Mouse (Mus musculus) heart, postnatal 0 days (tissue): Measurements from ENCODE around the gene Cntn2.

Experiments used
- CTCF ChIP-seq: IDR thresholded peaks from 2 replicates; pipeline ENCODE4 v1.5.1; 2016; ENCODE audit warnings: antibody characterized with exemption, control low read depth, low read depth
- EP300 ChIP-seq: IDR thresholded peaks from 2 replicates; pipeline ENCODE4 v1.6.1; 2016; ENCODE audit warnings: antibody characterized with exemption, low read depth

DNA sequence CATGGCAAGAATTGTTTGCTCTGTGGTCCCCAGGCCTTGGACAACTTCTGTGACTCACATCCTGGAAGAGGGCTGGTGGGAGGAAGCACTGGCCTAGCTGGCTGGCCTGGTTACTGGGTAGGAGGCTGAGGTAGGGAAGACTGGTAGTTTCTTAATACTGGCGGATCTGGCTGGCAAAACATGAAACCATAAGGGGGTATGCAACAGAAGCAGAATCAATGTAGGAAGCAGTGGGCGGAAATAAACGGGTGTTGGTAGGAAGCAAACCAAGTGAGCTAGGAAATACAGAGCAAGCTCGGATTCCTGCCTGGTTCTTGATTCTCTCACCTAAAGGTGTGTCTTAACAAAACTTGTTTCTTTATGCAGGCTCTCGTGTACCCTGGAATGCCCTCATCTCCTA, 49.1 kb upstream of the Cntn2 start:
- TF ChIP-seq EP300, result no peak
- no peak for TF ChIP-seq CTCF
